Mouse (Mus musculus): ENCODE measurements around the gene Aspdh. TPM values are rescaled to one million over a fixed set of nuclear protein-coding genes. Genes with fewer than 3 reads are reported as not detected.

The Aspdh gene
- polyA plus RNA-seq, 1 experiment from 2014 or later: 1.8 TPM

DNA sequence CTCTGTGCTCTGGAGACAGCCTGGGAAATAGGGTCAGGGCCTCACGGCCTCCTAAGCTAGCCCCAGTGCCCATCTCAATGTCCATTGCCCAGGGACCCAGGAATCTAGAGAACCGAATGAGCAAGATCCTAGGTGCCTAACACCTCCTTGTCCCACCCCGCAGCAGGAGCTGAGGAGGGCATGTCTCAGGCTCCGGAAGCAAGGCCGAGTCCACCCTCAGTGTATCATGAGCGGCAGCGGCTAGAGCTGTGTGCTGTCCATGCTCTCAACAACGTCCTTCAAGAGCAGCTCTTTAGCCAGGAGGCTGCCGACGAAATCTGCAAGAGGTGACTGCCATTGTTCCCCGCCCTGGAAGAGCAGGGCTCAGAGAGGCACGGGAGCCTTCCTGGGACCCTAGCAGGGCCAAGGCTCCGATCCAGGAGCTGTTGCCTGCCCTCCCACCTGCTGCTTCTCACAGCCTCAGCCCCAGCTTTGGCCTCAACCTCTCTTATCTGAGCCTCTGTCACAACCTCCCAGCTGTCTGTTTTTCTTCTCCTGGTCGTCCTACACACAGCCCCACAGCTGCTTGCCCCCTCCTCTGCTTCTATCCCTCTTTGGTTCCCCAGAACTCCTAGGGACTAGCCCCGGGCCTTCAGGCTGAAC, 3.6 kb downstream of the Aspdh start:
- no peaks in the 10 kb centered on the region for H3K9me3 ChIP-seq (ENCODE audit: control insufficient read depth, low read length)
- H3K4me2 ChIP-seq: peak overlapping the region; percentile 67
- H3K36me3 ChIP-seq (ENCODE audit: control insufficient read depth, insufficient read depth, low read length): no peaks in the 10 kb centered on the region
- peaks cover 28% of the 10 kb centered on the region for H3K4me1 ChIP-seq (ENCODE audit: control insufficient read depth, insufficient read depth, low read length)
- ATAC-seq (ENCODE audit: low FRiP score) (no peak), DNase-seq (ENCODE audit: low spot score, missing footprints) (peak; percentile 83)
- peak overlapping the region; percentile 55 for H3K4me3 ChIP-seq (ENCODE audit: low read depth, low read length)
- H3K9ac ChIP-seq (ENCODE audit: low read length): peak overlapping the region; percentile 72; the same call in 1 of the 2 replicates
- peak overlapping the region; percentile 79 for H3K27ac ChIP-seq (ENCODE audit: low read depth, low read length)
- no peaks in the 10 kb centered on the region for H3K27me3 ChIP-seq (ENCODE audit: control insufficient read depth, insufficient read depth, low read length)
- WGBS: 62% methylated on average over 15 of the region's 15 CpGs

DNA sequence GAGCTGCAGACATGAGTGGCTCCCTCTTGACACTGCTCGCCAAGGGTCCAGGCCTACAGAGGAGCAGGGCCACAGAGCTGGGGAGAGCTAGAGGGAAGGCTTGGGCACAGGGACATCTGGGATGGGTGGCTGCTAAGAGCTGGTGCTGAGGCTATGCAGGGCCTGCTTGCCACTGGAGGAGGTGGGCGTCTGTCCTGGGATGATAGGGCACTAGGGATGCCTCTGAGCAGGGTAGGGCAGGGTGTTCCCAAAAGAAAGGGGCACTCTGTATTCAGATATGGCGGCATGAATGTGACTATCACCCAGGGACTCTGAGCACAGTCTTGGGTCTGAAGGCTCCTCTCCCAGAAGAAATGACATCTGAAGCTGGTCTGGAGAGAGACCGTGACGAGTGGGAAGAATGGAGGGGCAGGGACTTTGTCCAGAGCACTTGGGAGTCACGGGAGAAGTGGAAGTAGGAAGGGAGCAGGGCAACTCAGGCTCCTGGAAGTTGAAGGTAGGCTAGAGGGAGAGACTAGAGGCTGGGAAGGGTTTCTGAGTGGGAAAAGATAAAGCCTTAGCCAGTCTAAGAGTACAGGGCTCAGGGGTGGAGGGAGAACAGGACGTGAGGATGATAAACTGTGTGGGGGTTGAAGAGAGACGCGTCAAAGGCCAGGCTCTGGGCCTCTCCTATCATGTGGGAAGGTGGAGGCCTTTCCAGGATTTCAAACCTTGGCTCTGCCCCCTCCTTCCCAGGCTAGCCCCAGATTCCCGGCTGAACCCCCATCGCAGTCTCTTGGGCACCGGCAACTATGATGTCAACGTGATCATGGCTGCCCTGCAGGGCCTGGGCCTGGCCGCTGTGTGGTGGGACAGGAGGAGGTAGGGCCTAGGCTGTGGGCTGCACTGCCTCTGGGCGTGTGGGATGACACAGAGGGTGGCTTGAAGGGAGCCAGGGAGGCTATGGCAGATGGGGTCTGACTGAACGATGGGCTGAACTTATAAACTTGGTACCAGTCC, 4.8 kb downstream of the Aspdh start:
- Histone ChIP-seq H3K4me3 (ENCODE audit: low read depth, low read length) (no peak overlapping the region), H3K36me3 (ENCODE audit: control insufficient read depth, insufficient read depth, low read length) (no peaks in the 10 kb centered on the region), H3K27ac (ENCODE audit: low read depth, low read length) (peak overlapping the region; percentile 16; the same call in 1 of the 2 replicates), H3K4me2 (no peak overlapping the region), H3K4me1 (ENCODE audit: control insufficient read depth, insufficient read depth, low read length) (peaks cover 24% of the 10 kb centered on the region), H3K27me3 (ENCODE audit: control insufficient read depth, insufficient read depth, low read length) (no peaks in the 10 kb centered on the region), H3K9ac (ENCODE audit: low read length) (no peak overlapping the region), H3K9me3 (ENCODE audit: control insufficient read depth, low read length) (no peaks in the 10 kb centered on the region)
- DNase-seq (ENCODE audit: low spot score, missing footprints): peak; percentile 81
- WGBS: 93% methylated on average over 16 of the region's 16 CpGs
- ATAC-seq (ENCODE audit: low FRiP score): no peak

DNA sequence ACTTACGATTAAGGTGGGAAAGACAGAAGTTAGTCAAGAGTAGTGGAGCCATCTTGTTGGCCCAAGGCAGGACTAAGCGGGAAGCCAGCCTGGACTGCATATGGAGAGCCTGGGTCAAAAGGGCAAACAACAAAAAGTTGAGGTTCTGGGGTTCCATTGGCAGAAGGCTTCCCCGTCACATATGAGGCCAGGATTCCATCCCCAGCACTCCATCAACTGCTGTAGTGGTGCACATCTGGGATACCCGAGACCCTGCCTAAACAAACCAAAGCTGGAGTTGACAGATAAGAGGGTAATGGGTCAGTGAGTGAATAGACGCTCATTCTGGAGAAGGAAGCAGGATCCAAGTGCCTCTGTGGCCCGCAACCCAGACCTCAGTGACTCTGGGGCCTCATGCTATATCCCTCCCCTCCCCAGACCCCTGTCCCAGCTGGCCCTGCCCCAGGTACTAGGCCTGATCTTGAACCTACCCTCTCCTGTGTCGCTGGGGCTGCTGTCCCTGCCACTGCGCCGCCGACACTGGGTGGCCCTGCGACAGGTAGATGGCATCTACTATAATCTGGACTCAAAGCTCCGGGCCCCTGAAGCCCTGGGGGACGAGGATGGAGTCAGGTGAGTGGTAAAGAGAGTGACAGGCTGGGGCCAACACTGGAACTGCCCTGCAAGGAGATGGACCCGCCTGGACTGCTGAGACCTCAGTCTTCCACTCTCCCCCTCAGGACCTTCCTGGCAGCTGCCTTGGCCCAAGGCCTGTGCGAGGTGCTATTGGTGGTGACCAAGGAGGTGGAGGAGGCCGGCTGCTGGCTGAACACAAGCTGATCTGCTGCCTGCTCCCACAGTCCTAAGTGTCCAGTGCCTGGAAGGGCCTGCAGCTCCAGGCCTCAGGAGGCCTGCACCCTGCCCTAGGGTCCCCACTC, 5.8 kb downstream of the Aspdh start:
- H3K4me3 ChIP-seq (ENCODE audit: low read depth, low read length): no peak overlapping the region
- no peaks in the 10 kb centered on the region for H3K36me3 ChIP-seq (ENCODE audit: control insufficient read depth, insufficient read depth, low read length)
- no peak overlapping the region for H3K4me2 ChIP-seq
- ATAC-seq (ENCODE audit: low FRiP score) (no peak), DNase-seq (ENCODE audit: low spot score, missing footprints) (peak; percentile 62)
- no peak overlapping the region for H3K27ac ChIP-seq (ENCODE audit: low read depth, low read length)
- H3K4me1 ChIP-seq (ENCODE audit: control insufficient read depth, insufficient read depth, low read length): peaks cover 21% of the 10 kb centered on the region
- H3K9ac ChIP-seq (ENCODE audit: low read length): no peak overlapping the region
- no peaks in the 10 kb centered on the region for H3K27me3 ChIP-seq (ENCODE audit: control insufficient read depth, insufficient read depth, low read length)
- 84% methylated on average over 16 of the region's 16 CpGs for WGBS
- no peaks in the 10 kb centered on the region for H3K9me3 ChIP-seq (ENCODE audit: control insufficient read depth, low read length)

DNA sequence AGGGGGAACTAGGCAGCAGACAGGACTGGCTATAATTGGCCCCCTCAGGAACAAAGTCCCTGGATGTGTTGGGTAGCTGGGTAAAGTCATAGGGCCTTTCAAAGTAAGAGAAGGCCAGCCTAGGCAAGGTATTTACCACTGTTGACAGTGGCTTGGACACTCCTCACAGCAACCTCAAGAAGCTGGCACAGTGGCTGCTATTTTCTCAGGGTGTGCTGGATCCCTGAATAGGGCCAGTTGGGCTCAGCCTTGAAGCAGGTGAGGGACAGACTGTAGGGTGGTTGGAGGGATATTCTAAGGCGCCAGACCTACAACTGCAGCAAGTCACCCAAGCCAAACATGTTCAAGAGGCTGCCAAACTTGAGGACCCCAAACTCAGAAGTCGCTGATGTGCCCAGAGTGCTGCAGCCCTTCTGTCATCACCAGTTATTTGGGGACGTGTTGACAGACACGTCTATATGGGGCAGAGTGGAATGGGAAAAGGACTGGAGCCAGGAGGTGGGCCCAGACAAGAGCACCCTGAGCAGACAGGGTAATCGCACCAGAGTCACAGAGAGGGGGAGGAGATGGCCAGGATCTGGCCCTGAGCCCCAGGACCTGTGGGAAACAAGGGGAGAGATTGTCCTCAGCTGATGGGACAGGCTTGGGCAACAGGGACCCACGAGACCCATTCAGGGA, 6.8 kb downstream of the Aspdh start:
- Histone ChIP-seq H3K27ac (ENCODE audit: low read depth, low read length) (no peak overlapping the region), H3K4me2 (no peak overlapping the region), H3K9ac (ENCODE audit: low read length) (no peak overlapping the region), H3K4me1 (ENCODE audit: control insufficient read depth, insufficient read depth, low read length) (peaks cover 19% of the 10 kb centered on the region), H3K9me3 (ENCODE audit: control insufficient read depth, low read length) (no peaks in the 10 kb centered on the region), H3K27me3 (ENCODE audit: control insufficient read depth, insufficient read depth, low read length) (no peaks in the 10 kb centered on the region), H3K36me3 (ENCODE audit: control insufficient read depth, insufficient read depth, low read length) (no peaks in the 10 kb centered on the region), H3K4me3 (ENCODE audit: low read depth, low read length) (no peak overlapping the region)
- no peak for DNase-seq (ENCODE audit: low spot score, missing footprints)
- WGBS: 45% methylated on average over 6 of the region's 6 CpGs
- ATAC-seq (ENCODE audit: low FRiP score): no peak

DNA sequence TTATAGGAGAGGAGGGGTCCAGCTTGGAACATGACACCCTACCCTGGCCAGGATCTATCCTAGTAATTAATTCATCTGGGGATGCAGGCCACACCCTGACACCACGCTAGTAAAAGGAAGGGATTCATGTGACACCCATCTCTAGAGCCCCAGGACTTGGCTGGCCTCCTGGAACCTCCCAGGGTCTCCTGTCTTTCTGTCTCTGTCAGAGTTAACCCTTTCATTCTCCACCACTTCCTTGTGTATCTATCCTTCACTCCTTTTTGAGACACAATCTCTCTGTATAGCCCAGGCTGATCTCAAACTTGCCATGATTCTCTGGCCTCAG, 7.3 kb downstream of the Aspdh start:
- Histone ChIP-seq H3K27ac (ENCODE audit: low read depth, low read length) (no peak overlapping the region), H3K9me3 (ENCODE audit: control insufficient read depth, low read length) (no peaks in the 10 kb centered on the region), H3K4me3 (ENCODE audit: low read depth, low read length) (no peak overlapping the region), H3K4me1 (ENCODE audit: control insufficient read depth, insufficient read depth, low read length) (peaks cover 19% of the 10 kb centered on the region), H3K36me3 (ENCODE audit: control insufficient read depth, insufficient read depth, low read length) (no peaks in the 10 kb centered on the region), H3K27me3 (ENCODE audit: control insufficient read depth, insufficient read depth, low read length) (no peaks in the 10 kb centered on the region), H3K9ac (ENCODE audit: low read length) (no peak overlapping the region), H3K4me2 (no peak overlapping the region)
- peak; percentile 81 for DNase-seq (ENCODE audit: low spot score, missing footprints)
- no peak for ATAC-seq (ENCODE audit: low FRiP score)
- WGBS: 20% methylated on average over 1 of the region's 1 CpGs

DNA sequence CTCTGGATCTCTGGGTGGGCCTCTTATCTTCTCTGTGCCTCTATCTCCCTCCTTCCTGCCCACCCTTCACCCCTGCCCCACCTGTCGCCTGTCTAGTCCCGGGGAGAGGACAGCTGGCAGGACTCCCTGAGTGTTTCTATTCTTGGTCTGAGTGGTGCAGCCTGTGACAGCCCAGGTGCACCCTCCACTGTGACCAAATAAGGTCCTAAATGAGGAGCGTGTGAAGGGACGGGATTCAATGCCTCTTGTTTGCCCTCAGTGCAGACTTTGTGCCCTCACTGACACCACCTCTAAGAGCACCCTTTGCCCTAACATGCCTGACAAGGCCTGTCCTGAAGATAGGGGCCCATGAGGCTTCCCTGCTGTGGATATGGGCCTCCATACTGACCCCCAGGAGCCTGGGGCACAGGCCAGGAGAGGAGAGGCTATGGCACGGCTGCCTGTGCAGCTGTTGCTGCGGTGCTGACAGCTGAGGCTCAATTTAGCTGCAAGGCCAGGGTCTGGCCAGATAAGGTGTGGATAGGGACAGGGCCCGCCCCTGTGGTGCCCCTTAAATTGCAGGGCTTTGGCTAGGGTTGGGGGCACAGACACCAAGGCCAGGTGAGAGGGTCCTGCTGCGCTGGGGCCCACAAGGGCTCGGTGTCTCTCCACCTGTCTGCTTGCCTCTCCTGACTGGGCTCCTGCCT, 7.9 kb downstream of the Aspdh start:
- no peak overlapping the region for H3K27ac ChIP-seq (ENCODE audit: low read depth, low read length)
- no peaks in the 10 kb centered on the region for H3K9me3 ChIP-seq (ENCODE audit: control insufficient read depth, low read length)
- no peak overlapping the region for H3K4me3 ChIP-seq (ENCODE audit: low read depth, low read length)
- no peak overlapping the region for H3K4me2 ChIP-seq
- H3K36me3 ChIP-seq (ENCODE audit: control insufficient read depth, insufficient read depth, low read length): no peaks in the 10 kb centered on the region
- no peak for ATAC-seq (ENCODE audit: low FRiP score)
- 63% methylated on average over 9 of the region's 9 CpGs for WGBS
- no peak overlapping the region for H3K9ac ChIP-seq (ENCODE audit: low read length)
- peaks cover 19% of the 10 kb centered on the region for H3K4me1 ChIP-seq (ENCODE audit: control insufficient read depth, insufficient read depth, low read length)
- H3K27me3 ChIP-seq (ENCODE audit: control insufficient read depth, insufficient read depth, low read length): no peaks in the 10 kb centered on the region; the same call in 1 of the 2 replicates
- DNase-seq (ENCODE audit: low spot score, missing footprints): peak; percentile 77

DNA sequence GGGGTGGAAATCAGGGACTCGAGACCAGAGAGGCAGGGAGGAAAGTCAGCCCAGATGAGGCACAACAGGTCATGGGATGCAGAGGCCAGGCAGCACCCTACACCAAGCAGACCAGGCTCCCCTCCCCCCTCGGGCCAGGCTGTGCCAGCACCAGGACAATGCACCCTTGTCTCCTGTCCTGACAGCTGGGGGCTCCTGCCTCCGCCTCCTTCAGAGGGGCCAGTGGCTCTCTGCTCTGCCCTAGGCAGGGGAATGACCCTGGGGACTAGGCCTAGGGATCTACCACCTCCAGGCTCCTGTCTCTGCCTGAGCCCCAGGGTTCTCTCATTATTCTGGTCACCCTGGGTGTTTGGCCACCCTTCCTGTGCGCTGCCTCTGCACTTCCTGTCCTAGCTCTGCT, 9.2 kb downstream of the Aspdh start:
- Histone ChIP-seq H3K4me3 (ENCODE audit: low read depth, low read length) (no peak overlapping the region), H3K27ac (ENCODE audit: low read depth, low read length) (peak overlapping the region; percentile 5; the same call in 1 of the 2 replicates), H3K9ac (ENCODE audit: low read length) (peak overlapping the region; percentile 44), H3K36me3 (ENCODE audit: control insufficient read depth, insufficient read depth, low read length) (no peaks in the 10 kb centered on the region), H3K4me2 (no peak overlapping the region), H3K4me1 (ENCODE audit: control insufficient read depth, insufficient read depth, low read length) (peaks cover 9% of the 10 kb centered on the region), H3K27me3 (ENCODE audit: control insufficient read depth, insufficient read depth, low read length) (no peaks in the 10 kb centered on the region; the same call in 1 of the 2 replicates), H3K9me3 (ENCODE audit: control insufficient read depth, low read length) (no peaks in the 10 kb centered on the region)
- 34% methylated on average over 4 of the region's 4 CpGs for WGBS
- DNase-seq (ENCODE audit: low spot score, missing footprints): peak; percentile 86
- ATAC-seq (ENCODE audit: low FRiP score): peak; percentile 77

Data from midbrain, embryonic 11.5 days (tissue).